ENCODE assay signal across 23 mouse cellular contexts in the genomic region with DNA sequence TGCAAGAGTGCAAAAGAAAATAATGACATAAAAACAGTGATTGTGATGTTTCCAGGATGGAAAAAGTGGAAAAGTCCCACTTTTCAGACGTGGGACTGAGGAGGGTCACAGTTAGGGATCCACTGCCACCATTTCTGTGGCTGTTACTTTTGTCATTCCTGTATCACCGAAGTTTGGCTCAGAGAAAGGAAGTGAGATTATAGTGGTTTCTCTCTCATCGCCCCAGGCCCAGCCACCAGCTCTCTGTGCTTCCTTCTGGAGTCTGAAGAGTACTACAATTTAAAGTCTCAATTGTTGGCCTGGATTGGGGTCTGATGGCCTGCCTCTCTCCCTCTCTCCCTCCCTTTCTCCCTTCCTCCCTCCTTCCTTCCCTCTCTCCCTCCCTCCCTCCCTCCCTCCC. TPM values are rescaled to one million over a fixed set of nuclear protein-coding genes. Genes with fewer than 3 reads are reported as not detected.
DNase-seq lines count a peak whose midpoint lies in the region; ATAC-seq and TF ChIP-seq lines count a peak whose summit lies in the region.
"Had no signal": no experiment of that assay in that cellular context is flagged by ENCODE, and none has a peak within 500 bp of the region (broad histone marks: within the 10 kb centered on the region; RNA-seq: fewer than 3 reads in every experiment).

No protein-coding gene starts in this region.

- H3K9me3 ChIP-seq in hindbrain, embryonic 13.5 days, result peaks cover 2% of the 10 kb centered on the region; the same call in 1 of the 2 replicates
- H3K9me3 ChIP-seq in hindbrain, embryonic 11.5 days (ENCODE audit: control insufficient read depth, low read length), result no peaks in the 10 kb centered on the region
- H3K9me3 ChIP-seq in midbrain, embryonic 13.5 days, result peaks cover 5% of the 10 kb centered on the region
- no peaks in the 10 kb centered on the region for H3K9me3 ChIP-seq in midbrain, postnatal 0 days (ENCODE audit: low read length)
- H3K9me3 ChIP-seq: embryonic facial prominence, embryonic 12.5 days; limb, embryonic 15.5 days had no signal

- no peak for TF ChIP-seq CTCF in midbrain, postnatal 0 days (IDR thresholded peaks at IDR 0.05)
- no peak for TF ChIP-seq CTCF in cerebellum, adult 2 months (IDR thresholded peaks at IDR 0.05; ENCODE audit: borderline replicate concordance, insufficient read depth, low read depth, low read length)

- peak overlapping the region; percentile 25; the same call in 1 of the 2 replicates for H3K27ac ChIP-seq in hindbrain, embryonic 13.5 days
- no peak overlapping the region for H3K27ac ChIP-seq in hindbrain, embryonic 11.5 days (ENCODE audit: low read depth, low read length)
- 0 out of 2 replicates have a peak overlapping the region, but pooled peaks have one; percentile 30 for H3K27ac ChIP-seq in midbrain, embryonic 13.5 days
- H3K27ac ChIP-seq in midbrain, postnatal 0 days (ENCODE audit: low read depth, low read length), result no peak overlapping the region
- no peak overlapping the region for H3K27ac ChIP-seq in cerebellum, adult 2 months (ENCODE audit: insufficient read depth, low read length)
- H3K27ac ChIP-seq: embryonic facial prominence, embryonic 12.5 days; limb, embryonic 15.5 days; liver, embryonic 14.5 days; midbrain, embryonic 10.5 days had no signal

- 89% methylated on average over 3 of the region's 3 CpGs for WGBS in hindbrain, embryonic 13.5 days
- 73% methylated on average over 3 of the region's 3 CpGs for WGBS in hindbrain, embryonic 11.5 days
- 71% methylated on average over 3 of the region's 3 CpGs for WGBS in midbrain, embryonic 13.5 days
- WGBS in midbrain, postnatal 0 days, result 74% methylated on average over 3 of the region's 3 CpGs
- WGBS in cerebellum, adult 2 months, result 78% methylated on average over 3 of the region's 3 CpGs

- peaks cover 44% of the 10 kb centered on the region for H3K36me3 ChIP-seq in hindbrain, embryonic 13.5 days
- no peaks in the 10 kb centered on the region; the same call in 1 of the 2 replicates for H3K36me3 ChIP-seq in hindbrain, embryonic 11.5 days (ENCODE audit: control insufficient read depth, insufficient read depth, low read length)
- peaks cover 28% of the 10 kb centered on the region for H3K36me3 ChIP-seq in midbrain, embryonic 13.5 days
- H3K36me3 ChIP-seq in midbrain, postnatal 0 days (ENCODE audit: insufficient read depth, low read length), result peaks cover 53% of the 10 kb centered on the region
- H3K36me3 ChIP-seq: embryonic facial prominence, embryonic 12.5 days; limb, embryonic 15.5 days; midbrain, embryonic 10.5 days had no signal

- H3K9ac ChIP-seq in hindbrain, embryonic 13.5 days, result no peak overlapping the region
- no peak overlapping the region for H3K9ac ChIP-seq in hindbrain, embryonic 11.5 days (ENCODE audit: low read depth, low read length)
- H3K9ac ChIP-seq in midbrain, embryonic 13.5 days (replicated peaks), result no peak overlapping the region
- H3K9ac ChIP-seq in midbrain, postnatal 0 days (replicated peaks; ENCODE audit: low read length, poor library complexity, severe bottlenecking), result no peak overlapping the region
- H3K9ac ChIP-seq: embryonic facial prominence, embryonic 12.5 days; limb, embryonic 15.5 days; liver, embryonic 14.5 days; lung, embryonic 14.5 days had no signal

- H3K4me3 ChIP-seq in hindbrain, embryonic 13.5 days, result no peak overlapping the region
- no peak overlapping the region for H3K4me3 ChIP-seq in hindbrain, embryonic 11.5 days (ENCODE audit: low read depth, low read length)
- no peak overlapping the region for H3K4me3 ChIP-seq in midbrain, embryonic 13.5 days (replicated peaks)
- no peak overlapping the region for H3K4me3 ChIP-seq in midbrain, postnatal 0 days (ENCODE audit: low read depth, low read length)
- H3K4me3 ChIP-seq in cerebellum, adult 2 months (replicated peaks; ENCODE audit: insufficient read depth, low read depth, low read length), result no peak overlapping the region
- H3K4me3 ChIP-seq: embryonic facial prominence, embryonic 12.5 days; limb, embryonic 15.5 days; midbrain, embryonic 10.5 days; myocyte had no signal

- H3K27me3 ChIP-seq in hindbrain, embryonic 13.5 days, result 0 out of 2 replicates have a peak, but pooled peaks cover 5% of the 10 kb centered on the region
- H3K27me3 ChIP-seq in hindbrain, embryonic 11.5 days (ENCODE audit: control insufficient read depth, insufficient read depth, low read length), result no peaks in the 10 kb centered on the region
- no peaks in the 10 kb centered on the region for H3K27me3 ChIP-seq in midbrain, embryonic 13.5 days
- no peaks in the 10 kb centered on the region for H3K27me3 ChIP-seq in midbrain, postnatal 0 days (ENCODE audit: insufficient read depth, low read length)
- H3K27me3 ChIP-seq in cerebellum, adult 2 months (ENCODE audit: control insufficient read depth, insufficient read depth, low read length), result no peaks in the 10 kb centered on the region

- no peak for ATAC-seq in hindbrain, embryonic 13.5 days (ENCODE audit: low FRiP score)
- ATAC-seq in hindbrain, embryonic 11.5 days (ENCODE audit: low FRiP score), result no peak
- no peak for ATAC-seq in midbrain, embryonic 13.5 days
- no peak for ATAC-seq in midbrain, postnatal 0 days (ENCODE audit: low FRiP score)
- peak; percentile 51; the same call in 1 of the 2 replicates for ATAC-seq in megakaryocyte, adult 5-6 weeks (ENCODE audit: poor library complexity, severe bottlenecking)
- ATAC-seq: activated CD4-positive, CD25-positive, alpha-beta regulatory T cell, adult 4 months; inflammation-experienced regulatory T-cells, adult 6 months had no signal

- no peak for TF ChIP-seq POLR2A in cerebellum, adult 2 months (IDR thresholded peaks at IDR 0.05; ENCODE audit: borderline replicate concordance, insufficient read depth, low read length)

- DNase-seq in hindbrain, embryonic 11.5 days (ENCODE audit: low spot score), result no peak
- no peak for DNase-seq in midbrain, postnatal 0 days (ENCODE audit: low spot score)
- no peak for DNase-seq in right cerebral cortex, postnatal 25 days
- no peak for DNase-seq in cerebellum, adult 2 months
- DNase-seq: adrenal gland, adult 8-10 months; B cell, adult 2 months; cerebellum, adult 11-12 months; gastrocnemius, postnatal 36 days; kidney, adult 18-20 months; left cerebral cortex, postnatal 4 days; lung, embryonic 14.5 days; lung, postnatal 4 days; thymus, postnatal 14 days had no signal

- H3K4me1 ChIP-seq in hindbrain, embryonic 13.5 days (replicated peaks), result peaks cover 33% of the 10 kb centered on the region
- H3K4me1 ChIP-seq in hindbrain, embryonic 11.5 days (replicated peaks; ENCODE audit: control insufficient read depth, insufficient read depth, low read length), result no peaks in the 10 kb centered on the region; the same call in 1 of the 2 replicates
- peaks cover 30% of the 10 kb centered on the region for H3K4me1 ChIP-seq in midbrain, embryonic 13.5 days (replicated peaks)
- H3K4me1 ChIP-seq in midbrain, postnatal 0 days (ENCODE audit: insufficient read depth, low read length), result no peaks in the 10 kb centered on the region
- H3K4me1 ChIP-seq in cerebellum, adult 2 months (ENCODE audit: control insufficient read depth, insufficient read depth, low read length), result peaks cover 16% of the 10 kb centered on the region

- no peak overlapping the region for H3K4me2 ChIP-seq in hindbrain, embryonic 13.5 days
- H3K4me2 ChIP-seq in hindbrain, embryonic 11.5 days (replicated peaks; ENCODE audit: low read depth, low read length), result no peak overlapping the region
- H3K4me2 ChIP-seq in midbrain, embryonic 13.5 days (replicated peaks), result no peak overlapping the region
- no peak overlapping the region for H3K4me2 ChIP-seq in midbrain, postnatal 0 days (ENCODE audit: low read depth, low read length, poor library complexity, severe bottlenecking)
- H3K4me2 ChIP-seq: embryonic facial prominence, embryonic 12.5 days; limb, embryonic 15.5 days; lung, embryonic 14.5 days had no signal

RNA-seq across cellular contexts. Expression of gene Sec13, which starts 59.4 kb away (rescaled TPM):
- polyA plus RNA-seq in hindbrain, embryonic 13.5 days (2015; fragmentation: Nextera tagmentation; extraction: Ambion mirVana), result 216 and 218 TPM in 2 replicates
- polyA plus RNA-seq in hindbrain, embryonic 11.5 days (2014; fragmentation: Nextera tagmentation; extraction: Ambion mirVana), result 273 and 287 TPM in 2 replicates
- polyA plus RNA-seq in midbrain, embryonic 13.5 days (2015; fragmentation: Nextera tagmentation; extraction: Ambion mirVana), result 229 and 232 TPM in 2 replicates
- total RNA-seq in midbrain, postnatal 0 days (2014; rRNA removed), result 104 and 112 TPM in 2 replicates
- 145 and 153 TPM in 2 replicates for polyA plus RNA-seq in midbrain, postnatal 0 days (2015; fragmentation: Nextera tagmentation; extraction: Ambion mirVana)
- 96.8 and 102 TPM in 2 replicates for total RNA-seq in megakaryocyte, adult 5-6 weeks (2015)
- total RNA-seq in megakaryocyte, adult 5-6 weeks (2017), result 103 and 116 TPM in 2 replicates
- 108 and 114 TPM in 2 replicates for polyA plus RNA-seq in cerebellum, adult 2 months (2012; rRNA removed)

Comparison
In these comparisons a context has a peak if more than half of its experiments do, and no peak if none do; other contexts are left out.
1. H3K27ac ChIP-seq: peak in hindbrain, embryonic 13.5 days (single experiment) and midbrain, embryonic 13.5 days (single experiment); none in hindbrain, embryonic 11.5 days (single experiment), midbrain, postnatal 0 days (single experiment) and cerebellum, adult 2 months (single experiment).